Mouse (Mus musculus) lung, embryonic 14.5 days (tissue): Measurements from ENCODE around the gene Prkci. TPM values are rescaled to one million over a fixed set of nuclear protein-coding genes. Genes with fewer than 3 reads are reported as not detected.

Experiments
- ATAC-seq: fragments of 200-750 bp; cut with Nextera tagmentation; 2 replicates; pipeline ENCODE4 v1.8.0; 2017; ENCODE audit warnings: mild to moderate bottlenecking, moderate TSS enrichment, moderate library complexity; ENCODE audit not compliant: insufficient read depth
- DNase-seq: peaks from one replicate; pipeline ENCODE4 v3.0.0-alpha.2; 2015
- H3K27ac ChIP-seq: fragments of 300-500 bp; sonication (generic); 2 replicates; pipeline ENCODE4 v1.5.1; 2014; ENCODE audit warnings: low read depth, mild to moderate bottlenecking, moderate library complexity
- H3K27me3 ChIP-seq: fragments of 300-500 bp; sonication (generic); 2 replicates; pipeline ENCODE4 v1.6.1; 2014; ENCODE audit warnings: low read length, control low read depth; ENCODE audit not compliant: insufficient read depth
- H3K36me3 ChIP-seq: fragments of 300-500 bp; sonication (generic); 2 replicates; pipeline ENCODE4 v1.6.1; 2014; ENCODE audit warnings: control low read depth; ENCODE audit not compliant: insufficient read depth
- H3K4me1 ChIP-seq: fragments of 300-500 bp; sonication (generic); 2 replicates; pipeline ENCODE4 v1.6.1; 2014; ENCODE audit warnings: antibody characterized with exemption, control low read depth; ENCODE audit not compliant: insufficient read depth
- H3K4me2 ChIP-seq: fragments of 300-500 bp; sonication (generic); 2 replicates; pipeline ENCODE4 v1.6.1; 2014; ENCODE audit warnings: mild to moderate bottlenecking
- H3K4me3 ChIP-seq: fragments of 300-500 bp; sonication (generic); 2 replicates; pipeline ENCODE4 v1.5.1; 2014; ENCODE audit warnings: low read depth, low read length
- H3K9ac ChIP-seq: fragments of 300-500 bp; sonication (generic); 2 replicates; pipeline ENCODE4 v1.6.1; 2014
- H3K9me3 ChIP-seq: fragments of 300-500 bp; sonication (generic); 2 replicates; pipeline ENCODE4 v1.6.1; 2016; ENCODE audit warnings: low read depth, low read length, control low read depth
- CTCF ChIP-seq: IDR thresholded peaks from 2 replicates; pipeline ENCODE4 v1.5.1; 2016; ENCODE audit warnings: antibody characterized with exemption, low read depth
- WGBS: fragments of 180-500 bp; shearing (Covaris S2); extraction: QIAGEN DNeasy Blood & Tissue Kit; methylation state at CpG from one replicate; pipeline ENCODE4 v1.1.7; 2014; 5-methylcytosine and 5-hydroxymethylcytosine counted together
- polyA plus RNA-seq: library from polyadenylated mRNA; unstranded; fragments of >200 nt; fragmentation: Nextera tagmentation; extraction: Ambion mirVana; gene quantifications from 2 replicates; pipeline ENCODE4 v1.2.1, GENCODE M21; 2014

The Prkci gene
- polyA plus RNA-seq, 1 experiment from 2014 or later, result 65.6 TPM

DNA sequence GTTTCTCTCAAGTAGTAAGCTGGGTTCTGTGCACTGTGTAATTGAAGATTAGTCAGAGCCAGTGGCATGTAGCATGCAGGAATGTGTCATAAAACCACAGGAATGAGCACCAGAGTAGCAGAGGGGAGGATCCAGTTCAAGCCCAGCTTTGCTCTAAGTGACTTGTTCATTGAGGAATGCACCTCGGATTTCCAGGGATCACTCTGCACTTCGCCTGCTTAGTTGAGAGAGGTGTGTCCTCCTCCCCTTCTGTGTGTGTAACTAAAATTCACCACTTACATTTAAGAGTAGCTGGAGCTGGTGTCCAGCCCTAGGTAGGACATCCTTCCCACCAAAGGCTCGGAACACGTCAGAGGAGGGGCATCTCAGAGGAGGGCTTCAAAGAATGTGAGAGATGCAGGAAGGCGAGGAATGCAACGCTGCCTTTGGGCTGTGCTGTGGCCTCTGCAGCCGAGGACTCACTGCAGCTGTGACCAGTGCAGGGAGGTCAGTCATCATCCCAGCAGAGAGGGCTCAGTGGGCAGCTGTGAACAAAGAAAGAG, 27.4 kb downstream of the Prkci start:
- Histone ChIP-seq H3K27ac (peak overlapping the region; percentile 73), H3K9me3 (no peaks in the 10 kb centered on the region), H3K36me3 (peaks cover 24% of the 10 kb centered on the region), H3K4me2 (no peak overlapping the region), H3K4me1 (no peaks in the 10 kb centered on the region), H3K27me3 (no peaks in the 10 kb centered on the region), H3K4me3 (no peak overlapping the region), H3K9ac (0 out of 2 replicates have a peak overlapping the region, but pooled peaks have one; percentile 6)
- WGBS, result 33% methylated on average over 7 of the region's 7 CpGs
- TF ChIP-seq CTCF, result no peak
- DNase-seq, result peak; percentile 66
- peak; percentile 92 for ATAC-seq

DNA sequence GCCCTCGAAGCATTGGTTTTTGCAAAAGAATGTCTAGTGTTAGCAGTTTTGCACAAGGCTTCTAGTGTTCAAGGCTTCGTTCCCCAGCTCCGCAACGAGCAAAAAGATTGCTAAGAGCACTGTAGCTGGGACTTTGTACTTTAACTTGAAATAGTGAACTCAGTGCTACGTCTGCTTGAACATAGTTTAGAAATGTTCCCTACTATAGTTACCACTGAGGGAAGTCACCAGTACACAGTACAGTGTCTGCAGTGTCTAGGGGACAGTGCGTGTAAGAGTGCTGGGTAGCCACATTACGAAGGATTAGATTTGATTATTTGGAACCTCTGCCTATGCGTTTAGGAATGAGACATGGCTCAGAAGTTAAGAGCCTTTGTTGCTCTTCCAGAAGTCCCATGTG, 32.2 kb downstream of the Prkci start:
- 87% methylated on average over 8 of the region's 8 CpGs for WGBS
- H3K27ac ChIP-seq, result no peak overlapping the region
- DNase-seq (no peak), ATAC-seq (no peak)
- H3K4me2 ChIP-seq, result no peak overlapping the region
- no peak overlapping the region for H3K4me3 ChIP-seq
- peaks cover 25% of the 10 kb centered on the region for H3K36me3 ChIP-seq
- no peaks in the 10 kb centered on the region for H3K4me1 ChIP-seq
- H3K27me3 ChIP-seq, result no peaks in the 10 kb centered on the region
- H3K9ac ChIP-seq, result no peak overlapping the region
- H3K9me3 ChIP-seq, result no peaks in the 10 kb centered on the region
- no peak for TF ChIP-seq CTCF

DNA sequence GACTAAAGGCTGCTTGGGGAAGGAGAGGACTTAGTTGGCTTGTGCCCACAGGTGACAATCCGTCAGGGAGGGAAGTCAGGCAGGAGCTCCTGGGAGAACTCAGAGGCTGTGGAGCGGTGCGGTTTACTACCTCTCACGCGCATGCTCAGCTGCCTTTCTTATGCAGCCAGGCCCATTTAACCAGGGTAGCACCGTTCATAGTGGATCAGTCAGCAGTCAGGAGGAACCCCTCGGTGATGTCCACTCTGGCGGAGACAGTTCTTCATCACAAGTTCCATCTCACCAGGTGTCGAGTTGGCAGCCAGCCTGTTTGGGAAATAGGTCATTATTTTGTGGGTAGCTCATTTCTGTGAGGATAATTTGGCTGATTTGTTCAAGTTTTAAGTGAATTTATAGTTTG, 36.1 kb downstream of the Prkci start:
- Histone ChIP-seq H3K9me3 (no peaks in the 10 kb centered on the region), H3K4me3 (no peak overlapping the region), H3K36me3 (peaks cover 25% of the 10 kb centered on the region), H3K27me3 (no peaks in the 10 kb centered on the region), H3K4me1 (no peaks in the 10 kb centered on the region), H3K9ac (no peak overlapping the region), H3K4me2 (no peak overlapping the region), H3K27ac (no peak overlapping the region)
- WGBS, result 89% methylated on average over 9 of the region's 9 CpGs
- DNase-seq, result no peak
- no peak for ATAC-seq
- no peak for TF ChIP-seq CTCF

DNA sequence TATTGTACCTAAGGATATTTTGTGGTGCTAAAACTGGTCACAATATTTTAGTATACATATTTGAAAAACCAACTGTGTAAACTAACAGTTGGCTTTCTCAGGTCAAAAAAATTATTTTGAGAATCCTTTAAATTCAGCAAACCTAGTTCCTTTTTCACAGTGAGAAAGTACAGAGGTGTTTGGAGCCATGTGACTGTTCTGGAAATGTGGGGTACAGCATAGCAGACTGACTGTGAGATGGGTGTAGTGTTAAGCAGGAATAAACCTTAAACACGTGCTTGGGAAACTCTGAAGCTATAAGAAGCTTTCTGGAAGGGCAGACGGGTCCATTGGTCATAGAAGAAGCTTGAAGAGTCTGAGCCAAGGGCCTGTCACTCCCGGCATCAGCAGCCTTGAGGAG, 38.1 kb downstream of the Prkci start:
- Histone ChIP-seq H3K4me1 (no peaks in the 10 kb centered on the region), H3K9me3 (no peaks in the 10 kb centered on the region), H3K4me3 (no peak overlapping the region), H3K27ac (no peak overlapping the region), H3K4me2 (no peak overlapping the region), H3K9ac (no peak overlapping the region), H3K36me3 (peaks cover 31% of the 10 kb centered on the region; the same call in 1 of the 2 replicates), H3K27me3 (no peaks in the 10 kb centered on the region)
- no peak for TF ChIP-seq CTCF
- 70% methylated on average over 3 of the region's 3 CpGs for WGBS
- ATAC-seq (no peak), DNase-seq (no peak)

DNA sequence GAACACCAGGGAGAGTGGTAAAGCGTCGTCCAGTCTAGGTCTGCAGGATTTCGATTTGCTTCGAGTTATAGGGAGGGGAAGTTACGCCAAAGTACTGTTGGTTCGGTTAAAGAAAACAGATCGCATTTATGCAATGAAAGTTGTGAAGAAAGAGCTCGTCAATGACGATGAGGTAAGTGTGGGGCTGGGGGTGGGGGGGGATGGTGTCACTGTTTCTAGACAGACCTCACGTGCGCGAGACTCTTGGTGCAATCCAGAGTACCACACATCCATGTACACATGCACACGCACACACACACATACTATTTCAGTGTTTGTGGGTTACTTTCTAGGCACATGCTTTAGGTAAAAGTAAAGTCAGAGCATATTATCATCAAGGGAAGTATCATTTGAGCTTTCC, 42.3 kb downstream of the Prkci start:
- no peak overlapping the region for H3K4me3 ChIP-seq
- DNase-seq (no peak), ATAC-seq (no peak)
- H3K36me3 ChIP-seq, result peaks cover 55% of the 10 kb centered on the region
- no peak overlapping the region for H3K4me2 ChIP-seq
- no peaks in the 10 kb centered on the region for H3K9me3 ChIP-seq
- 88% methylated on average over 13 of the region's 13 CpGs for WGBS
- H3K27me3 ChIP-seq, result no peaks in the 10 kb centered on the region
- no peak for TF ChIP-seq CTCF
- no peak overlapping the region for H3K27ac ChIP-seq
- H3K9ac ChIP-seq, result no peak overlapping the region
- H3K4me1 ChIP-seq, result no peaks in the 10 kb centered on the region

DNA sequence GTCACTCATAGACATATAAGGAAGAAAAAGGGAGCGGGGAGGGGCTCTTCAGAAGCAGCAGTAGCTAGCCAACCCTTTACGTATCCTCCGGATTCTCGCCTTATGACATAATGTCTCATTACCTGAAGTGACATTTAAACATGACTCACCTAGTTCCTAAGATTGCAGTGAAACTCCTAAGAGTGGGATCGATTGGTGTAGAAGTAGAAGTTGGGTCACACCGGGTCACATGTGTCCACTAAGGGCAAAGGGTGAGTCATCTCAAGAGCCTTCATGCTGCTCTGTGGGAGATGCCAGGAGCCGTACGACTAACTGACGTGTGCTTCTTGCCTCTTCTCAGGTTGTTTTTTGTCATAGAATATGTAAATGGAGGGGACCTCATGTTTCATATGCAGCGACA, 43.1 kb downstream of the Prkci start:
- H3K27ac ChIP-seq, result no peak overlapping the region
- H3K4me1 ChIP-seq, result no peaks in the 10 kb centered on the region
- ATAC-seq (no peak), DNase-seq (no peak)
- no peak overlapping the region for H3K4me3 ChIP-seq
- no peaks in the 10 kb centered on the region for H3K9me3 ChIP-seq
- TF ChIP-seq CTCF, result no peak
- WGBS, result 79% methylated on average over 10 of the region's 10 CpGs
- H3K9ac ChIP-seq, result no peak overlapping the region
- H3K4me2 ChIP-seq, result no peak overlapping the region
- H3K27me3 ChIP-seq, result no peaks in the 10 kb centered on the region
- H3K36me3 ChIP-seq, result peaks cover 59% of the 10 kb centered on the region

DNA sequence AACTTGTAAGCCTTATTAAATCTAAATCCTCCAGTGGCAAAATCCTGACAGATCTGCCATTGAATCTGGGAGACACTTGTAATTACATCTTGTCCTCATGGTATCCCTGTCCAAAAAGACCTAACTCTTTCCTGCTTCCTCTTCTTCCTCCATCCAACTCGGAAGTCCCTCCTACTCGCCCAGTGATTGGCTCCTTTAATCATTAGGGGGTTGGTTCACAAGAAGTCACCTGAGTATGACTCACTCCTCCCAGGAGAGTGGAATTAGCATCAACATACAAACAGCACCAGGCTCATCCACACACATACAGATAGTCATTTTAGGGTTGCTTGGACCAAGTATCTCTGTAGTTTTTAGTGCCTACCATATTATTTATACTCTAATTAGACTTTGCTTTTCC, 47.4 kb downstream of the Prkci start:
- Histone ChIP-seq H3K9ac (no peak overlapping the region), H3K9me3 (no peaks in the 10 kb centered on the region), H3K36me3 (peaks cover 69% of the 10 kb centered on the region), H3K4me1 (no peaks in the 10 kb centered on the region), H3K4me2 (no peak overlapping the region), H3K27me3 (no peaks in the 10 kb centered on the region), H3K4me3 (no peak overlapping the region), H3K27ac (no peak overlapping the region)
- no peak for TF ChIP-seq CTCF
- DNase-seq (no peak), ATAC-seq (no peak)
- 91% methylated on average over 2 of the region's 2 CpGs for WGBS

DNA sequence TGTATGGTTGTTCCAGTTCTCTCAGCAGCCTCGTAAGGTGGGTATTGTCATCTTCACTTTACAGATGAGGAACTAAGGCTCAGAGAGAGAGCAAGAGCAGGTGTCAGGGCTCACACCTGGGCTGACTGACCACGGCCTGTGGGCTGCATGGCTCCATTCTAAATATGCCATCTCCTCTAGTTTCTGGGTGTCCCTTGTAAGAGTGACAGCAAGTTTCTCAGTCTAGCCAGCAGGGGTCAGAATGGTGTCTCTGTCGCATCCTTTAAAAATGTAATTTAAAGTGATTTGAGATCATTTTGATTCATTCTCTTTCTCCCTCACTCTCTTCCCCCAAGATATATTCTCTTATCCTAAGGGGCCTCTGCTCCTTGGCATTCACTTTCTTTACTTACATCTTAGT, 51.7 kb downstream of the Prkci start:
- Histone ChIP-seq H3K36me3 (peaks cover 67% of the 10 kb centered on the region), H3K27me3 (no peaks in the 10 kb centered on the region), H3K4me1 (no peaks in the 10 kb centered on the region), H3K27ac (no peak overlapping the region), H3K4me3 (no peak overlapping the region), H3K9me3 (no peaks in the 10 kb centered on the region), H3K9ac (no peak overlapping the region), H3K4me2 (no peak overlapping the region)
- peak; percentile 55 for TF ChIP-seq CTCF
- peak; percentile 45 for DNase-seq
- 65% methylated on average over 3 of the region's 3 CpGs for WGBS
- ATAC-seq, result no peak
